Mouse (Mus musculus) liver, embryonic 13.5 days (tissue): ENCODE data around the gene Ddx39b. TPM values are rescaled to one million over a fixed set of nuclear protein-coding genes. Genes with fewer than 3 reads are reported as not detected.
"Not testable (repeated sequence)": the region's sequence is repeated elsewhere in the genome, so short reads cannot be mapped to it uniquely, and the experiment has no call there.

Source experiments
- ATAC-seq: fragments of 200-750 bp; cut with Nextera tagmentation; 2 replicates; pipeline ENCODE4 v1.8.0; 2017; ENCODE audit warnings: low read depth, mild to moderate bottlenecking, moderate number of reproducible peaks, moderate library complexity
- DNase-seq: peaks from one replicate; pipeline ENCODE4 v3.0.0; 2022
- H3K27ac ChIP-seq: fragments of 300-500 bp; sonication (generic); 2 replicates; pipeline ENCODE4 v1.5.1; 2015; ENCODE audit warnings: moderate library complexity, mild to moderate bottlenecking, inconsistent platforms
- H3K27me3 ChIP-seq: fragments of 300-500 bp; sonication (generic); 2 replicates; pipeline ENCODE4 v1.6.1; 2015; ENCODE audit warnings: mild to moderate bottlenecking, inconsistent platforms
- H3K36me3 ChIP-seq: fragments of 300-500 bp; sonication (generic); 2 replicates; pipeline ENCODE4 v1.6.1; 2015; ENCODE audit warnings: mild to moderate bottlenecking, inconsistent platforms
- H3K4me1 ChIP-seq: fragments of 300-500 bp; sonication (generic); replicated peaks from 2 replicates; pipeline ENCODE4 v1.6.1; 2015; ENCODE audit warnings: inconsistent platforms
- H3K4me2 ChIP-seq: fragments of 300-500 bp; sonication (generic); 2 replicates; pipeline ENCODE4 v1.6.1; 2015; ENCODE audit warnings: inconsistent platforms, mild to moderate bottlenecking, moderate library complexity
- H3K4me3 ChIP-seq: fragments of 300-500 bp; sonication (generic); replicated peaks from 2 replicates; pipeline ENCODE4 v1.5.1; 2015; ENCODE audit warnings: mild to moderate bottlenecking, inconsistent platforms
- H3K9ac ChIP-seq: fragments of 300-500 bp; sonication (generic); 2 replicates; pipeline ENCODE4 v1.6.1; 2015; ENCODE audit warnings: mild to moderate bottlenecking, inconsistent platforms
- H3K9me3 ChIP-seq: fragments of 300-500 bp; sonication (generic); replicated peaks from 2 replicates; pipeline ENCODE4 v1.6.1; 2016; ENCODE audit warnings: inconsistent platforms
- WGBS: fragments of 180-500 bp; shearing (Covaris S2); methylation state at CpG from one replicate; pipeline ENCODE4 v1.1.7; 2015; ENCODE audit not compliant: insufficient replicate concordance; 5-methylcytosine and 5-hydroxymethylcytosine counted together
- polyA plus RNA-seq: library from polyadenylated mRNA; unstranded; fragments of >200 nt; fragmentation: Nextera tagmentation; extraction: Ambion mirVana; gene quantifications from 2 replicates; pipeline ENCODE4 v1.2.1, GENCODE M21; 2015

The Ddx39b gene
- polyA plus RNA-seq, 1 experiment from 2014 or later, result 208 TPM

DNA sequence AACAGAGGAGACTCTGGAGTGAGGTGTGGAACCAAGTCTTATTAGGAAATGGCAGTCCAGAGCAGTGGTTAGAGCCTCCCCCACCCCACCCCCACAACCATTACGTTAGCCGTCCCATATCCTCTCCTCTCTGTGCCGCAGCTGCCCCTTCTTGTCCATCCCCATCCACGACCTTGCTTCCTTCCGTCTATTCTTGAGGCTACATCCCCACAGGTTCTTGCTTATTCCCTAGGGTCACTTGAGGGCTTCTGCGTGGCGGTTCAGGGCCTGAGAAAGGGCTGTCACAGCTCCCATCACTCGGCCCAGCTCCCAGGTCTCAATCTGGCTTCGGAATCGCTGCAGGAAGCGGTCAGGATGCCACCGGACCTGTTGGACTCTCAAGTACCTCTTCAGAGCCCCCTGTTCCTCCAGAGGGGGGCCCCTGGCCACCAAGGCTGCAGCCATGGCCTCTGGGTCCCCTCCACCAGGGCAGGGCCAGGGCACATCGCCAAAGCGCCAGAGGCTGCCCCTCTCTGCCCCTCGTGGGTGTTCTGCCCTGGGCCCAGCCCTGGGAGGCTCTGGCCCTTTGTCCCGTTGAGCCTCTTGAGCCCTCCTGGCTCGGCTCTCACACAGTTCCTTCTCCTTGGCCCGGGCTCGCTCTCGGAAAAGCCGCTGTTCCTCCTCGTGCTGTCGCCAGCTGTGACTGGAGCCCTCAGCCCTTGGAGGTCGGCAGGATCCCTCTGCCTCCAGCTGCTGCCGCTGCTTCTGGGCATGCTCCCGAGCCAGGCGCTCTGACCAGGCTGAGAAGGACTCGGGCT is 21.2 kb upstream of the Ddx39b start, which contains the start of gene Gm16181:
Gene Gm16181, plus strand, starts transcription at position 679 of the 797 bp plus-strand sequence.
- Histone ChIP-seq H3K4me2 (no peak within 1 kb of the TSS), H3K4me3 (no peak within 1 kb of the TSS), H3K9me3 (no peaks in the 10 kb centered on the region), H3K36me3 (peaks cover 25% of the 10 kb centered on the region), H3K27me3 (no peaks in the 10 kb centered on the region), H3K9ac (no peak within 1 kb of the TSS), H3K27ac (peak within 1 kb of the TSS; percentile 67), H3K4me1 (peaks cover 43% of the 10 kb centered on the region)
- WGBS, result 55% methylated on average over 28 of the region's 28 CpGs
- DNase-seq, result no peak
- ATAC-seq, result no peak

DNA sequence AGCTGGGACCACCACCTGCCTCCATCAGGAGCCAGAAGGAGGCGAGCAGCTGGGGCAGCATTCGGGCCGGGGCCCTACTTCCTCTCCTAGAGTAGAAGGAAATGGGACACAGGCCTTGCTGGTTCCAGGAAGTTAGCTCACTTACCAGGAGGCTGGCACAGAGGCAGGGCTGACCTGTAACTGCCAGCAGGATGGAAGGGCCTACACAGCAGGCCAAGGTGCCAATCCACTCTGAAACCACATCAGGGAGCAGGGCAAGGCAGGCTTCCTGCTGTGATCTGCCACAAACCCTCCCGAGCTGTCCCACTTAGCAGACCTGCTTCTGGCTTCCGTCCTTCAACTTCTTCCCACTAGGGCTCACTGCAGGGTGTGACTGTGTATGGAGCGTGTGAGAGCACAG is 19.2 kb upstream of the Ddx39b start:
- peak overlapping the region; percentile 48 for H3K27ac ChIP-seq
- H3K36me3 ChIP-seq, result peaks cover 40% of the 10 kb centered on the region
- ATAC-seq (no peak), DNase-seq (no peak)
- no peak overlapping the region for H3K9ac ChIP-seq
- H3K4me2 ChIP-seq, result no peak overlapping the region
- peaks cover 50% of the 10 kb centered on the region for H3K4me1 ChIP-seq
- 53% methylated on average over 6 of the region's 6 CpGs for WGBS
- no peaks in the 10 kb centered on the region for H3K27me3 ChIP-seq
- H3K4me3 ChIP-seq, result no peak overlapping the region
- H3K9me3 ChIP-seq, result no peaks in the 10 kb centered on the region

DNA sequence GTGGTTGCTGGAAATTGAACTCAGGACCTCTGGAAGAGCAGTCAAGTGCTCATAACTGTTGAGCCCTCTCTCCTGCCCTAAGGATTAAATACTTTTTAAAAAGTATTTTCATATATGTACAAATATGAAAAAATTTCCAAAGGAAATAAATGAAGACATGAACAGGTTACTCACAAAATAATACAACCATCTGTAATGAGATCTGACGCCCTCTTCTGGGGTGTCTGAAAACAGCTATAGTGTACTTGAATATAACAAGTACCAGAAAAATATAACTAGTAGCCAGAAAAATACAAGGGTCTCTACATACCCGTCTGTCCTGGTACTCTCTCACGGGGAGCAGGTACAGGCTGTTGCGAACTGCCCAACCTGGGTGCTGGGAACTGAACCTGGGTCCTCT is 16.9 kb upstream of the Ddx39b start:
- WGBS, result 80% methylated on average over 4 of the region's 4 CpGs
- no peak for DNase-seq

DNA sequence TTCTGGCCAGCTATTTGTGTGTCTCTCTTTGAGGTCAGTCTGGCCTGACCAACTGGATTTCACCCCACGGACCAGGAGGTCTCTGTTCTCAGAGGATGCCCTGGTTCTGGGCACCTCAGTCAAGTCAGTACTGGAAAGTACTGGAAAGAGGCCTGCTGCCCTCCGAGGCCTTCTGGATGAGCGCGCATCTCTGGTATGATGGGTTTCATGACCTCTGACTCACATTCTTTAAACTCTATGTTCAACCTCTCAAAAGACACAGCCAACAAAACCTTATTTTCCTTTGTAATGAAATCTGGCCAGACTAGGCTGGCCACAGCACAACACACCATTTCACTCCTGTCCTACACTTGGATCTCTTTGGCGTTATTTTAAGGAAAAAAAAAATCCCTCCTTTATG is 16.1 kb upstream of the Ddx39b start:
- DNase-seq, result no peak
- WGBS, result 77% methylated on average over 5 of the region's 5 CpGs
- ATAC-seq, result no peak
- Histone ChIP-seq H3K4me2 (no peak overlapping the region), H3K4me1 (peaks cover 25% of the 10 kb centered on the region), H3K36me3 (peaks cover 62% of the 10 kb centered on the region), H3K27me3 (no peaks in the 10 kb centered on the region), H3K4me3 (no peak overlapping the region), H3K27ac (no peak overlapping the region), H3K9ac (no peak overlapping the region), H3K9me3 (no peaks in the 10 kb centered on the region)

More for the DNA sequence above, 16.9 kb upstream of the Ddx39b start:
- peaks cover 31% of the 10 kb centered on the region for H3K4me1 ChIP-seq
- H3K27me3 ChIP-seq, result no peaks in the 10 kb centered on the region
- no peak for ATAC-seq
- no peak overlapping the region for H3K27ac ChIP-seq
- peaks cover 63% of the 10 kb centered on the region for H3K36me3 ChIP-seq
- no peaks in the 10 kb centered on the region for H3K9me3 ChIP-seq
- no peak overlapping the region for H3K4me3 ChIP-seq
- H3K4me2 ChIP-seq, result no peak overlapping the region
- H3K9ac ChIP-seq, result no peak overlapping the region

DNA sequence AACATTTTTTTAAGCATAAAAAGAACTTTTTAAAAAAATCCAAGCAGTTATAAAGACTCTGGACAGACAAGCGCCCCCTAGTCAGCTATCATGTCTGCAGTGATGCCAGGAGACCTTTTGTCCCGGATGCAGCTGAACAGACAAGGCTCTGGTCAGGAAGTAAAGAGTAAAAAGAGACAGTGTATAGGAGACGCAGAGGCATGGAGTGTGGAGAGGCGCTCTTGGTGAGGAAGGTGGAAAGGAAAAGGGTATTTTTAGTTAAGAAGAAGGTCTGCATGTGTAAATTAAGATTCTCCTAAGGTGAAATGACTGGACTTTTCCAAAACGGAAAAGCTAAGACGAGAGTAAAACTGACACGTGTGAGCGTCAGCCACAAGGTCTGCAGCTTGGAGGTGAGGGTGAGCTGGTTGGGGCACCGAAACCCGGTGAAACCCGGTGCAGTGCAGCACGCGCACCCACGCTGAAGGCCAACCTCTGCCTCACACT is 14.9 kb upstream of the Ddx39b start:
- H3K4me1 ChIP-seq, result peaks cover 26% of the 10 kb centered on the region
- WGBS, result 65% methylated on average over 14 of the region's 14 CpGs
- no peaks in the 10 kb centered on the region for H3K9me3 ChIP-seq
- H3K4me2 ChIP-seq, result no peak overlapping the region
- H3K27me3 ChIP-seq, result no peaks in the 10 kb centered on the region
- DNase-seq, result no peak
- peaks cover 64% of the 10 kb centered on the region for H3K36me3 ChIP-seq
- H3K27ac ChIP-seq, result no peak overlapping the region
- H3K9ac ChIP-seq, result no peak overlapping the region
- no peak overlapping the region for H3K4me3 ChIP-seq
- ATAC-seq, result no peak

DNA sequence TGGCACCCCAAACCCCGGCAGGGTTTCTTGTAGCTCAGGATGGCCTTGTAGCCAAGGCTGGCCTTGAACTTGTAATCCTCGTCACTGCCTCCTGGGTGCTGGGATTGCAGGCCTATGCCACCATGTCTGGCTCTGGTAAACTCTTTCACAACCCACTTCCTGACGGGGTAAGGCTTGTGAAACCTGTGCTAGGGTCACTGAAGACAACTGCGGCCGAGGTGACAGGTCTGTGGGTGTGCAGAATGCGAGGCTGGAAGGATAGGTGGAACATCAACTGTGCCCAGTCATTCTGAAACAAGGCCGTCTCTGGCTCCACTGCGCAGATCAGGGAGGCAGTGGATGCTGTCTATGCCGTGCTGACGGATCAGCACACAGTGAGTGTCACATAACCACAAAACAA is 10.5 kb upstream of the Ddx39b start:
- Histone ChIP-seq H3K36me3 (peaks cover 53% of the 10 kb centered on the region), H3K27ac (no peak overlapping the region), H3K4me3 (no peak overlapping the region), H3K9me3 (no peaks in the 10 kb centered on the region), H3K4me2 (no peak overlapping the region), H3K9ac (no peak overlapping the region), H3K27me3 (no peaks in the 10 kb centered on the region), H3K4me1 (peaks cover 52% of the 10 kb centered on the region)
- DNase-seq, result no peak
- ATAC-seq, result no peak
- WGBS, result 75% methylated on average over 10 of the region's 10 CpGs

DNA sequence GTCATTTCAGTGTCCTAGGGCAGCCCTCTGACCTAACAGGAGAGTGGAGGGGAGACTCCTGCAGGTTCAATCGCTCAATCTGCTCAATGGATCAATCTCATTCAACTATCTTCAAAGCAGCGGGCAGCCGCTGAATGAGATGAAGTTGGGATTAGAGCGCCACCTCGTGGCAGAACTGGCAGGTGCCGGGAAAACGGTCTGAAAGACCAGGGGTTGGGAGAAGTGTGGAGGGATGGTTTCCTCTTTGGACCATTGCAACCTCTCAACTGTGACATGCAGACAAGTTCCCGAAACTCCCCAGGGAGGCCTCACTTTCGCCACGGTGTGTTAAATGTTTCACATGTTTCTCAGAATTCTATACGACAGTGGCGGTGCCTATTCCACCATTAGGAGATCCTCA is 9.5 kb upstream of the Ddx39b start:
- Histone ChIP-seq H3K4me2 (peak overlapping the region; percentile 96), H3K9me3 (no peaks in the 10 kb centered on the region), H3K36me3 (peaks cover 47% of the 10 kb centered on the region), H3K4me1 (peaks cover 54% of the 10 kb centered on the region), H3K27ac (peak overlapping the region; percentile 94; the same call in 1 of the 2 replicates), H3K4me3 (peak overlapping the region; percentile 16; the same call in 1 of the 2 replicates), H3K9ac (peak overlapping the region; percentile 27; the same call in 1 of the 2 replicates), H3K27me3 (no peaks in the 10 kb centered on the region)
- WGBS, result 10% methylated on average over 12 of the region's 12 CpGs
- DNase-seq, result peak; percentile 66
- ATAC-seq, result no peak

DNA sequence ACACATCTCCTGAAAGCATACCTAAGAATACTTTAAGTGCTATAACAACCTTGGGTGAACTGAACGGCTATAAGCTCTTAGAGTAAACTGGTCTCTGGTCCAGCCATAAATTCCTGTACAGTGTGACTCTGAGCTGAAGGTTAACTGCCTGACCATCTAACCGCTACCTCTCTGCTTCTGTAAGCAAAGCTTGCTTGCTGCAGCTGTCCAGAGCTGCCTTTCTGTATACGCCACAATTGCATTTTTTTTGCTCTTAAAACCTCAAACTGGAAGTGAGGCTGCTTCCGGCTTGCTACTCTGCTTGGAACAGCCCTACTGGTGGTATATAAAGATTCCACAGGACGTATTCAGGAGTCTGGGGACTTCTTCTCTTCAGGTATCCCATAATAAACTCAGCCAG is 8.9 kb upstream of the Ddx39b start:
- peak overlapping the region; percentile 16; the same call in 1 of the 2 replicates for H3K4me3 ChIP-seq
- H3K4me2 ChIP-seq, result peak overlapping the region; percentile 96
- DNase-seq, result no peak
- 69% methylated on average over 5 of the region's 5 CpGs for WGBS
- peaks cover 54% of the 10 kb centered on the region for H3K4me1 ChIP-seq
- peak overlapping the region; percentile 27; the same call in 1 of the 2 replicates for H3K9ac ChIP-seq
- ATAC-seq, result no peak
- H3K9me3 ChIP-seq, result no peaks in the 10 kb centered on the region
- H3K36me3 ChIP-seq, result peaks cover 41% of the 10 kb centered on the region
- H3K27ac ChIP-seq, result peak overlapping the region; percentile 94
- H3K27me3 ChIP-seq, result no peaks in the 10 kb centered on the region

DNA sequence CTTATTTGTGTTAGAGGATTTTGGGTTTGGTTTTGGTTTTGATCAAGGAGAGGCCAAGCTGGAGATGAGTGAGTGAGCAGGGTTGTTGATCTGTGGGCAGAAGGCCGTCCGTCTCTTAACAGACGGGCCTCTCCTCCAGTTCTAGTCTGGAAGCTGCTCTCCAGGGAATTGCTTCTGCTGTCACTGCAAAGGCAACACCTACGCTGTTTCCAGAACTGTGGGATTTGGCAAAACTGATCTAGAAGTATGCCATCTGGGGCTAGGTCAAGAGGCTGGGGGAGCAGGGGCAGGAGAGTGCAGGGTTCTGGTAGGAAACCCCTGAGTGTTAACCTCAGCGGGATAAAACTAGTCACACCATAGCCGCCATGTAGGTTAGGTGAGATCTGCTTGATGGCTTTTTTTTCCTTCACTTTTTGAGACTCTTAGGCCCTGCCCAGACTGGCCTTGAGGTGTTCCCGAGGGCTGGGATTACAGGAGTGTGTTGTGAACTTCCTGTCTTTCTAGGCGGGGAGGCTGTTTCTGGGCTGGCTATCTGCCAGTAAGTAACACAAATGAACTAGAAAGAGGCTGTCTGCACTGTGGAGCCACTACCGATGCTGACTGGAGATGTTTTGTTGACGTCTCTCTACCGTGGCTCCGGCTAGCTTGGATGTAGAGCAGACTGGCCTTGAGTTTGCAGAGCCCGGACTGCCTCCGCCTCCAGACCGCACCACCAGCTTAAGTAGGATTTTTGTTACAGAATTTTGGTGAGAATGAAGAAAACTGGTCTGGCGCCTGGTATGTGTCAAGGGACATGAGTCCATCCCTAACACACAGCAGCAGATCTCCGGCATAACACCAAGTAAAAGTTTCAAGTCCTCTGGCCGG is 8.2 kb upstream of the Ddx39b start, which contains the start of gene Atp6v1g2:
Gene Atp6v1g2, plus strand, starts transcription at position 547 of the 867 bp plus-strand sequence.
- H3K27ac ChIP-seq, result peak within 1 kb of the TSS; percentile 94
- H3K9me3 ChIP-seq, result no peaks in the 10 kb centered on the region
- H3K9ac ChIP-seq, result peak within 1 kb of the TSS; percentile 91
- H3K4me1 ChIP-seq, result peaks cover 54% of the 10 kb centered on the region
- WGBS, result 72% methylated on average over 18 of the region's 18 CpGs
- H3K4me2 ChIP-seq, result peak within 1 kb of the TSS; percentile 96
- ATAC-seq, result no peak
- DNase-seq, result no peak
- no peaks in the 10 kb centered on the region for H3K27me3 ChIP-seq
- peaks cover 34% of the 10 kb centered on the region for H3K36me3 ChIP-seq
- H3K4me3 ChIP-seq, result peak within 1 kb of the TSS; percentile 78

DNA sequence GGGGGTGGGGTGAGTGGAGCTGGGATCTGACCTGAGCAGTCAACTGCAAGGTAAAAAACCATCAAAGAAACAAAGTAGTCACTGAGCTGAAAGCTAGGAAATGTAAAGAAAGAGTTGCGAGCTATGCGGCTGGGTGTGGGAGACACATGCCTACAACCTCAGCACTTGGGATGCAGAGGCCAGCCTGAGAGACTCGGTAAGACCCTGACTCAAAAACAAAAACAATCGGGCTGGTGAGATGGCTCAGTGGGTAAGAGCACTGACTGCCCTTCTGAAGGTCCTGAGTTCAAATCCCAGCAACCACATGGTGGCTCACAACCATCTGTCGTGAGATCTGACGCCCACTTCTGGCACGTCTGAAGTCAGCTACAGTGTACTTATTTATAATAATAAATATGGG is 7.5 kb upstream of the Ddx39b start:
- 63% methylated on average over 7 of the region's 7 CpGs for WGBS
- peak overlapping the region; percentile 91 for H3K9ac ChIP-seq
- not testable (repeated sequence) for DNase-seq, ATAC-seq, H3K9me3 ChIP-seq, H3K27me3 ChIP-seq
- peaks cover 27% of the 10 kb centered on the region for H3K36me3 ChIP-seq
- H3K4me2 ChIP-seq, result peak overlapping the region; percentile 96
- peaks cover 54% of the 10 kb centered on the region for H3K4me1 ChIP-seq
- peak overlapping the region; percentile 94 for H3K27ac ChIP-seq
- peak overlapping the region; percentile 78 for H3K4me3 ChIP-seq

DNA sequence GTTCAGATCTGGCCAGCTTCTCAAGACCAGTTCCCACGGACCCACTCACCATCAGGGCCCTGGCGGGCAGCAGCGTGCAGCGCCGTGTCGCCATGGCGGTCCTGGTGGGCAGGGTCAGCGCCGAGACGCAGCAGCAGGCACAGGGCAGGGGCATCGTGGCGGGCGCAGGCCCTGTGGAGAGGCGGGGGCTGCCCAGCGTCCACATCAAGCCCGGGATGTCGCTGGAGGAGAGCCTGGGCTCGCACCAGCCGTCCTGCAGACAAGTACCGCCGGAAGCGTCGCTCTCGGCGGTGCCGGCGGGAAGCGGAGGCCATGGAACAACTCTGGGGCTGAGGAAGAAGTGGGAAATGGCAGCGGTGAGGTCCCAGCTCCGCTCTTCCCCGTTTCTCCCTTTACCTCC is 6.6 kb upstream of the Ddx39b start:
- Histone ChIP-seq H3K9ac (peak overlapping the region; percentile 91), H3K4me2 (peak overlapping the region; percentile 96), H3K27me3 (no peaks in the 10 kb centered on the region), H3K4me1 (peaks cover 54% of the 10 kb centered on the region), H3K9me3 (no peaks in the 10 kb centered on the region), H3K4me3 (peak overlapping the region; percentile 78), H3K27ac (peak overlapping the region; percentile 94), H3K36me3 (peaks cover 19% of the 10 kb centered on the region)
- ATAC-seq (0 out of 2 replicates have a peak, but pooled peaks have one; percentile 18), DNase-seq (no peak)
- 2% methylated on average over 31 of the region's 31 CpGs for WGBS
